Mouse (Mus musculus) right cerebral cortex, postnatal 36 days (tissue): ENCODE measurements around the gene Slc35b1.
"Not testable (repeated sequence)": the region's sequence is repeated elsewhere in the genome, so short reads cannot be mapped to it uniquely, and the experiment has no call there.

Experiments
- DNase-seq, 2 experiments: peaks; one replicate each; pipeline ENCODE4 v3.0.0; 2022; ENCODE audit warnings: low spot score in 2 of 2, mixed read lengths in 1 of 2

Gene Slc35b1

GRCm38 (mm10) chr11:95393500-95393816 lies 9.0 kb downstream of the Slc35b1 start:
- DNase-seq, result no peak

GRCm38 (mm10) chr11:95394112-95394511 lies 9.6 kb downstream of the Slc35b1 start:
- DNase-seq, result no peak

GRCm38 (mm10) chr11:95396548-95396947 lies 12.1 kb downstream of the Slc35b1 start:
- no peak for DNase-seq

GRCm38 (mm10) chr11:95397843-95398835 lies 13.6 kb downstream of the Slc35b1 start:
- peak; percentile 46 to 59 for DNase-seq

- DNase-seq, result no peak
These were observed 15.1 kb downstream of the Slc35b1 start for GRCm38 (mm10) chr11:95399520-95400020.

- DNase-seq, result no peak
These were observed 17.1 kb downstream of the Slc35b1 start for GRCm38 (mm10) chr11:95401568-95401967.

DNA sequence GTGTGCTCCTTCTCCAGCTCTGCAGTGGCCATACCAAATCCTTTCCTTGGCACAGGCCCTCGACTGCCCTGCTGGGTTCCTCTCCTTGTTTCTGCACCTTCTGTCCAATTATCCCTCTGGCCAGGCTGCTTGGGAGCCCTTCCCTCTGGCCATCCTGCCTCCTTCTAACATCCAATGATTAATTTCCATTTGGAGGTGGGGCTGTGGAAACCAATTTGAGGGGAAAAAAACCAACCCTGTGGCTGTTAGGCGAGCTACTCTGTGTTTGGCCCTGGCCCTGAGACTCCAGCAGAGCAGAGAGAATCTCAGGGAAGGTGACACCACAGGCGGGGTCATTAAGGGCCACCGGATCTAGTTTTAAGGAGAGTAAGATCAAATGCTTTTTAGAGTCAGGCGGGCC lies 17.7 kb downstream of the Slc35b1 start:
- DNase-seq, result no peak

DNA sequence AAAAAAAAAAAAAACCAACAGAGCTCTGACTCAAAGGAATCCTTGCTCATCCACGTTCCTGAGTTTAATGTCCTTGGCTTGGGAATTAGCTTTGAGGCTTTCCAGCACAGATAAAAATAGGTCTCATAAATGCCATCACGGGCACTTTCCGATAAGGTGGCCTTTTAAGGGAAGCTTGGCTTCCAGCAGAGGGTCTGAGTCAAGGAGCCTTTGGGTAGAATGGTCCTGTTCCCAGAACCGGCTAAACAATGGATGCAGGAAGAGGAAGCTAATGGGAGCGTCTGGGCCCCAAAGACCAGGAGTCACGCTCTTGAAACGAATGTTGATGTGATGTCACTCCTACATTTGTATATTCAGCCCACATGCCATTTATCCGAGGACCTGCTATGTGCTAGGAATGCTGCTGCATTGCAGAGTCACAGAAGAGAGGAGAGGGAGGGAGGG lies 18.2 kb downstream of the Slc35b1 start:
- no peak for DNase-seq

DNA sequence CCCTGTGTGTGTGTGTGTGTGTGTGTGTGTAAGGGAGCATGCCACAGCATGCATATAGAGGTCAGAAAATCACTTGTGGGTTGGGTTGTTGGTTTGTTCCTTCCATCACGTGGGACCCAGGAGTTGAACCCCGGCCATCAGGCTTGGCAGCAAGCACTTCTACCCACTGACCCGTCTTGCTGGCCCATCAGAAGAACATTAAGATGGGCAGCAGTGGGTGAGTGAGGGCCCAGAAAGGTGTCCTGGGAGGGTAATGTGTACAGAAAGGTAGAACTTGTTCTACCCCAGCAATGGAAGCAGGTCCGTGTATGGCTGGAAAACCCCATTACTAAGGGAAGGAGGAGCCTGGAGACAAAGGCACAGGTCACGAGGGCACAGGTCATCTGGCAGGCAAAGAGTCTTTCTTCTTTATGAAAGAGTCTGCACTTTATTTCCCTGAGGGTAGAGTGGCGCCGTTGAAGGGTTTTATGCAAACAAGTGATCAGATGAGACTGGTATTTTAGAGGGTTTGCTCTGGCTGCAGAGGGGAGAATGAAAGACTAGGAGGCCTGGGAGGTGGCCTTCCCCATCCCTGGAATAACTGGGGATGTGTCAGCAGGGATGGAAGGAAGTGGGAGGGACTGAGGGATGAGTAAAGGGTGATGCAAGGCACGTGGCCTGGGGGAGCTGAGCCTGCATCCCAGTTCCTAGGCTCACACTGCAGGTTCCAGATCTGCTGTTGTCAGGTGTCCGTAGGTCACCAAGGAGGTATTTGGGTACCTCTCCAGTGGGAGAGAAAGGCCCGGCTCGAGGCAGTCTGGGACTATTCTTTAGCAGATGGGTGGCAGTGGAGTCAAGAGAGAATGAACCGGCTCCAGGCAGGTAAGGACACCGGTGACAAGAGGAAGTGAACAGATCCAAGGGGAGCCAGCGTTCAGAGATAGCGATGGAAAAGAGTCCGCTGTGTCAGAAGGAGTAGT lies 19.2 kb downstream of the Slc35b1 start:
- DNase-seq, result no peak

- DNase-seq, result no peak
These were observed 21.3 kb downstream of the Slc35b1 start for GRCm38 (mm10) chr11:95405771-95406170.

GRCm38 (mm10) chr11:95406398-95406797 lies 21.9 kb downstream of the Slc35b1 start:
- DNase-seq, result not testable (repeated sequence)

DNA sequence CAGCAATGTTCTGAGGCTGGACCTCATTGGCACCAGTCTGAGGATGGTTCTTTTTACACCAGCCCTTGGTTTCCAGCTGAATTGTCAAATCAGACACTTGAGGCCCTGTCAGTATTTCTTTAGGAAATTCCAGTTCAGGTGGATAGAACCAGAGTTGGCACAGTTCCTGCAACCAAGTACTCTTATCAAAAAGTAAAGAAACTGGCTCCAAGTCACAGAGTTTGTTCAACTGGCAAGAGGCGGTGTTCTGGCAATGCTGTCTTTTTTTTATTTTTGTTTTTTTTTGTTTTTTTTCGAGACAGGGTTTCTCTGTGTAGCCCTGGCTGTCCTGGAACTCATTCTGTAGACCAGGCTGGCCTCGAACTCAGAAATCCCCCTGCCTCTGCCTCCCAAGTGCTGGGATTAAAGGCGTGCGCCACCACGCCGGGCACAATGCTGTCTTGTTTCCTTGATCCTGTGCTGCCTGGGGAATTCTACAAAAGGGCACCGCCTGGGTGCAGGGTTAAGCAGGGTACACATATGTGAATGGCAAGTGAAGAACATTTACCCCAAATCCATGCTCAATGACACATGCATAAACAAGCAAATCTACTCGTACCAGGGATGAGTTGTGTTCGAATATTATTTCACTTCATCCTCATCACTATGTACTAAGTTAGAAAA lies 25.1 kb downstream of the Slc35b1 start:
- DNase-seq, result no peak

DNA sequence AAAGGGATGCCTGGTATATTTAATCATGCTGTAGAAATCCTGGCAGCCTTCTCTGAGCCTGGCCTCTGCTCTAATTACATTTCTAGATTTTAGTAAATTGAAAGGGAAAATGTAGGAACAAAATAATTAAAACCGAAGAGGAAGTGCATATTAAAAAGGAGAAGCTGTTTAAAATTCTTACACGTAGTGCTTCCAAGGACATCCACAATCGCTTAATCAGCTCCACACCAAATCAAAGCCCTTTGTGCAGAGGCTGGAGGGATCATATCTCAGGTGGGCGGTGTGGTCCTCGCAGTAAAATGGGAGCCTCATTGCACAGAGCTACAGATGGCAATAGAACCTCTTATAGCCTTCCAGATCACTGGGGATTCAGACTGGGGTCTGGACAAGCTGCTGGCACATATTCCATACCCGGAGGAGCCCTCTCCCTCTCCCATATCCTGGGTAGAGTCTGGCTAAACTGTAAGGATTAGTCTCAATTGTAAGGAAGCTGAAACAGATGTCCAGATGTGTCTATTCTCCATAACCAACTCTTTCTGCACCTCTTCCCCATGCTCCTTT lies 27.0 kb downstream of the Slc35b1 start:
- DNase-seq, result no peak

DNA sequence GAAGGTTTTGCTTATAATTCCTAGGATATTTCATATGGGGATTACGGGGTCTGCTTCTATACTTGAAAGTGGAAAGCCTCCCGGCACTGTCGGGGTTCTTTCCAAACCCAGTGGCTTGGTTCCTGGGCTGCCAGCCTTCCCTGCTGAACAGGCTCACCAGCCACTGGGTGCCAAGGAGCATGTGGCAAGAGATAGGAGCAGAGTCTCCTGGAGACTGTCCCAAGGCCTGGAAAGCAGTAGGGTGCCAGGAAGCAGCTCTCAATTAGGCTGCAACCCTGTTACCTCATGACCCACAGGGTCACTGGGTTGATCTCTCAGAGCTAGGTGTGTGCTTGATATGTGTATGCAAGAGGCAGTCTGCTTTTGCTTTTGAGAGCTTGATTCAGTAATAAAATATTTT lies 28.1 kb downstream of the Slc35b1 start:
- DNase-seq, result no peak

- peak; percentile 71 to 75 for DNase-seq
These were observed 29.4 kb downstream of the Slc35b1 start, which contains the start of gene Spop for GRCm38 (mm10) chr11:95413641-95414535. TSS of gene Spop (plus strand) at chr11:95414080.

DNA sequence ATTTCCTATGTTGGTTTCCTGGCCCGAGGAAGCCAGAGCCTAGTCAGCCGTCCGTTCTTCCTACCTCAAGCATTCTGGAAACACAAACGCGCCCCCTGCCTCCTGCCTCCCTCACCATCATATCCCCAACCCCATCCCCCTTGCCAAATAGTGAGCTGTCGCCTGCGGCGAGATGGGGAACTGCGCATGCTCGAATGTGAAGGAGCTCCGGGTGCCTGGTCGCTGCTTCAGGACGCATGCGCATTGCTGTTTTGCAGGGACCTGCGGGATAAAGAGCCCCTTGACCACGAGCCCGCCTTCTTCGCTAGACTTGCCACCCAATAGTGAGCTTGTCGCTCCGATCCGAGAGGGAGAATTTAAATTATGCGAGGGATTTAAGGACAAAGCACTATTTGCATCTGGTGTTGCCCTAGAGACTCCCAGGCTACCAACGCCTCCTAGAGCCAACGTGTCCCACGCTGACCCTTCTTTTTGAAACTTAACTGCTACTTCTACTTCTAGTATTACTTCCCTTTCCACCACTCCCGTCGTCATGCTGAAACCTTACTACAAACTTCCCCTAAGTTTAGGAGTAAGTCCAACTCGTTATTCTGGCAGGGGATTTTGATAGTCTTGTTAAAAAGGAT lies 30.2 kb downstream of the Slc35b1 start:
- DNase-seq, result peak; percentile 91 to 93

GRCm38 (mm10) chr11:95415931-95416330 lies 31.4 kb downstream of the Slc35b1 start:
- no peak for DNase-seq

DNA sequence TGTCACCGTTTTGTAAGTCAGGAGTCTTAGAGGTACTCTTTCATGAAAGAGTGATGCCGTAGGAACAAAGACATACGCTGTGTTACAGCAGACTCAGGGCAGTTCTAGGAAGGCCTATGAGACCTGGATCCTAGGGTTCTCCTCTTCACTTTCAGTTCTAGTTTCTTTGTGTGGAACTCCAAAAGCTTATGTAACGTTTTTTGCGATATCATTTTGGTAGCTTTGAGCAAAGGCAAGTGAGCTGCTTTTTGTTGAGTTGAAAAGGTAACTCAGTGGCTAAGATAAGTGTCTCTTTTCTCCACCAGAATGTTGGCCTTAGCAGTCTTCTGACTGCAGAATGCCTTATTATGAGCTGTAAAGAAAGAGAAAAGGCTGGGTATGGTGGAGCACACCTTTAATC lies 32.8 kb downstream of the Slc35b1 start:
- no peak for DNase-seq

DNA sequence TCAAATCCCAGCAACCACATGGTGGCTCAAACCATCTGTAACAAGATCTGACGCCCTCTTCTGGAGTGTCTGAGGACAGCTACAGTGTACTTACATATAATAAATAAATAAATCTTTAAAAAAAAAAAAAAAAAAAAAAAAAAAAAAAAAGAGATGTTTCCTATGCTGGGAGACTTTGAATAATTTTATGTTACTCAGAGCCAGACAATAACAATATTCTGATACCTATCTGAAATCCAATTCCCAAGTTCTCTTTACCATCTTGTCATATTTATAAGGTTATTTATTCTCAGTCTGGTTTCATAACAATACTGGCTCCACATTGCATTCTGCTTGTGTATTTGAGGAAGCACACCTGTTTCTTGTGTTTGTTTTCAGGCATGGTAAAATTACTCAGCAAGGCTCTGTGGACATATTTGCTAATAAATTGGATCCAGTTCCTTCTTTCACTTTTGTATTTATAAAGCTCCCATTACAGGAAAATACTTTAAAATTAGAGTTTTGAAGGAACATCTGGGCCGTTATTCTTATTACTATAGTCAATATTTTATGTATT lies 36.5 kb downstream of the Slc35b1 start:
- no peak for DNase-seq
